Mouse (Mus musculus): ENCODE data around the gene P4ha1.
"Not testable (repeated sequence)": the region's sequence is repeated elsewhere in the genome, so short reads cannot be mapped to it uniquely, and the experiment has no call there.

P4ha1 gene

GRCm38 (mm10) chr10:59323100-59323487 lies at the start of gene P4ha1:
Gene P4ha1, plus strand, starts transcription at chr10:59323296.
- DNase-seq (ENCODE audit: inconsistent age in 2 of 2, low spot score in 1 of 2), result peak; percentile 100

GRCm38 (mm10) chr10:59275745-59276144 lies 47.4 kb upstream of the P4ha1 start:
- no peak for DNase-seq (ENCODE audit: inconsistent age in 2 of 2, low spot score in 1 of 2)

- no peak for DNase-seq (ENCODE audit: inconsistent age in 2 of 2, low spot score in 1 of 2)
These were observed 46.0 kb upstream of the P4ha1 start for GRCm38 (mm10) chr10:59277116-59277515.

- no peak for DNase-seq (ENCODE audit: inconsistent age in 2 of 2, low spot score in 1 of 2)
These were observed 45.2 kb upstream of the P4ha1 start for GRCm38 (mm10) chr10:59277729-59278475.

- DNase-seq (ENCODE audit: inconsistent age in 2 of 2, low spot score in 1 of 2), result no peak
These were observed 39.9 kb upstream of the P4ha1 start for GRCm38 (mm10) chr10:59283164-59283563.

- DNase-seq (ENCODE audit: inconsistent age in 2 of 2, low spot score in 1 of 2), result no peak
These were observed 39.3 kb upstream of the P4ha1 start for GRCm38 (mm10) chr10:59283749-59284148.

GRCm38 (mm10) chr10:59285530-59285929 lies 37.6 kb upstream of the P4ha1 start:
- DNase-seq (ENCODE audit: inconsistent age in 2 of 2, low spot score in 1 of 2), result peak in 1 of 2 experiments; percentile 51

- DNase-seq (ENCODE audit: inconsistent age in 2 of 2, low spot score in 1 of 2), result no peak
These were observed 35.8 kb upstream of the P4ha1 start for GRCm38 (mm10) chr10:59287251-59287650.

GRCm38 (mm10) chr10:59287662-59288061 lies 35.4 kb upstream of the P4ha1 start:
- no peak for DNase-seq (ENCODE audit: inconsistent age in 2 of 2, low spot score in 1 of 2)

GRCm38 (mm10) chr10:59289062-59289461 lies 34.0 kb upstream of the P4ha1 start:
- DNase-seq (ENCODE audit: inconsistent age in 2 of 2, low spot score in 1 of 2), result peak in 1 of 2 experiments; percentile 41

- DNase-seq (ENCODE audit: inconsistent age in 2 of 2, low spot score in 1 of 2), result no peak
These were observed 31.6 kb upstream of the P4ha1 start for GRCm38 (mm10) chr10:59291536-59291935.

- DNase-seq (ENCODE audit: inconsistent age in 2 of 2, low spot score in 1 of 2), result no peak
These were observed 31.0 kb upstream of the P4ha1 start for GRCm38 (mm10) chr10:59292079-59292478.

- peak; percentile 77 to 92 for DNase-seq (ENCODE audit: inconsistent age in 2 of 2, low spot score in 1 of 2)
These were observed 30.5 kb upstream of the P4ha1 start for GRCm38 (mm10) chr10:59292558-59292957.

- DNase-seq (ENCODE audit: inconsistent age in 2 of 2, low spot score in 1 of 2), result peak; percentile 53 to 81
These were observed 27.8 kb upstream of the P4ha1 start for GRCm38 (mm10) chr10:59295241-59295811.

- peak; percentile 75 to 92 for DNase-seq (ENCODE audit: inconsistent age in 2 of 2, low spot score in 1 of 2)
These were observed 26.8 kb upstream of the P4ha1 start for GRCm38 (mm10) chr10:59296261-59296660.

GRCm38 (mm10) chr10:59302671-59303070 lies 20.4 kb upstream of the P4ha1 start:
- DNase-seq (ENCODE audit: inconsistent age in 2 of 2, low spot score in 1 of 2), result not testable (repeated sequence)

GRCm38 (mm10) chr10:59308993-59309715 lies 13.9 kb upstream of the P4ha1 start:
- DNase-seq (ENCODE audit: inconsistent age in 2 of 2, low spot score in 1 of 2), result peak in 1 of 2 experiments; percentile 76

GRCm38 (mm10) chr10:59310124-59310523 lies 13.0 kb upstream of the P4ha1 start:
- DNase-seq (ENCODE audit: inconsistent age in 2 of 2, low spot score in 1 of 2), result no peak

GRCm38 (mm10) chr10:59310691-59311457 lies 12.2 kb upstream of the P4ha1 start:
- peak in 1 of 2 experiments; percentile 56 for DNase-seq (ENCODE audit: inconsistent age in 2 of 2, low spot score in 1 of 2)

GRCm38 (mm10) chr10:59311881-59312280 lies 11.2 kb upstream of the P4ha1 start:
- DNase-seq (ENCODE audit: inconsistent age in 2 of 2, low spot score in 1 of 2), result no peak

GRCm38 (mm10) chr10:59321112-59321511 lies 2.0 kb upstream of the P4ha1 start:
- no peak for DNase-seq (ENCODE audit: inconsistent age in 2 of 2, low spot score in 1 of 2)

Data from adrenal gland, adult (tissue).